Mouse (Mus musculus) megakaryocyte-erythroid progenitor cell, adult 5-6 weeks (primary cell): ENCODE data around the gene Gnaq. TPM values are rescaled to one million over a fixed set of nuclear protein-coding genes. Genes with fewer than 3 reads are reported as not detected.

Experiments used
- ATAC-seq: replicated peaks from 2 replicates; pipeline ENCODE4 v1.8.0; 2016; ENCODE audit warnings: mild to moderate bottlenecking, inconsistent platforms; ENCODE audit not compliant: severe bottlenecking, poor library complexity, low FRiP score, low TSS enrichment
- total RNA-seq, 2 experiments: library from RNA; stranded (forward) in 1 of 2; stranded (reverse) in 1 of 2; fragments of 200-1000, 215-1000 nt in 1 of 2; fragments of >200 nt in 1 of 2; fragmentation: Nextera tagmentation in 1 of 2; gene quantifications; 2 replicates each; pipeline ENCODE4 v1.2.3; 2014 to 2017

The Gnaq gene
- total RNA-seq, 2 experiments from 2014 or later, result 6.2 to 20.8 TPM

GRCm38 (mm10) chr19:16251819-16252218, 119.2 kb downstream of the Gnaq start:
- ATAC-seq, result no peak

DNA sequence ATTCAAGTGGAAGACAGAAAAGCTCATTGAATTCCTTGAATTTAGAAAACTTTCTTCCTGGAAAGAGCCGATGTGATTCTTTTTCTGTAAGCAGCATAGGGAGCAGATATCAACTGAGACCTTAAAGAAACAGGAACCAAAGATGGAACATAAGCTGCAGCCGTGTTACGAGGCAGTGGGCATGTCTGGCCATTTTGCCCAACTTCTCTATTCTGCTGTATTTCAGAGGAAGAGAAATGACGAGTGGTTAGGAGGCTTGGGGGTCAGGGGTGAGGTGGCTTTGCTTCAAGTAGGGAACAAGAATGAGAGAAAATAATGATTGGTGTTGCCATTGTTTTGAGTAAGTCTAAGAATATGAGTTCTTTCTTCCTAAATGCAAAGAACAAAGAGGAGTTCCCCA, 120.1 kb downstream of the Gnaq start:
- ATAC-seq, result no peak

GRCm38 (mm10) chr19:16254881-16255280, 122.2 kb downstream of the Gnaq start:
- ATAC-seq, result no peak

DNA sequence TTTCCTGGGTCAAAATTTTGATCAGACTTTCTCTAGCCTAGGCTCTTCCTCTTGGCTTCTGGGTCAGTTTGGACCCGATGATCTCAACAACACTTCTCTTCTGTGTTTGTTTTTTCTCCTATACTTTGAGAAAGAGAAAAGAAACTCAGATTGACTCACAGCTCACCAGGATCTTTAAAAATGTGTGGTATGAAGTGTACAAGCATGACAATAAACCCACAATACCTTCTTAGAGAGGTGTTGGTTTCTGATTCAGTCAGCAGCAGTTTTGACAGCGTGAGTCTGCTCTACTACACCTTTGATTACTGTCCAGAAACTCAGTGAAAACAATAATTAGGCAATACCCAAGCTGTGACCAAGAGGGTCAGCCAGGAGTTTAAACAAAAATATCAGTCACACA, 122.7 kb downstream of the Gnaq start:
- no peak for ATAC-seq

DNA sequence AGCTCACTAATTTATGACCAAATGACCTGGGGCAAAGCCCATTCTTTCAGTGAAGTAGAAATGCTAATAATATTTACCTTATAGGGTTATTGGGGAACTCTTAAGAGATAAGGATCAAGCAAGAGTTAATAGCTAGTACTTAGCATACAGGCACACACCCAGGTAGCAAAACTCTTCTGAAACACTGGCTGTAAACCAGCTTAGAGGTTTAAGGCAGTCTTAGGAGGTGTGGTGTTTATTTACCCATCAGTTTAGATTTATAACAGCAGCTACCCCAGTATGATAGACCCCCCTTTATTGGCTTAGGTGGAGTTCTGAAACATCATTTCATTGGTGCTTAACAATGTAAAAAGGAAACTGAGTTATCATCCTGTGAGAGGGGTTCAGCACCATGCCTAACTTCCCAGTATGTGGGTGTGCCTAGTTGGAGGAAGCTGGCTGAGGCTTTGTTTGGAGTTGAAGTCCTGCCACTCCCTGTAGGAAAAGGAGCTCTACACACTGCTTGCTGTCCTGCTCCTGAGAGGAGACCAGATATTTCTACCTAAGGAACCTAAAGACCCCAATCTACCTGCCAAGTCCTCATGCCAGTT, 126.2 kb downstream of the Gnaq start:
- no peak for ATAC-seq

DNA sequence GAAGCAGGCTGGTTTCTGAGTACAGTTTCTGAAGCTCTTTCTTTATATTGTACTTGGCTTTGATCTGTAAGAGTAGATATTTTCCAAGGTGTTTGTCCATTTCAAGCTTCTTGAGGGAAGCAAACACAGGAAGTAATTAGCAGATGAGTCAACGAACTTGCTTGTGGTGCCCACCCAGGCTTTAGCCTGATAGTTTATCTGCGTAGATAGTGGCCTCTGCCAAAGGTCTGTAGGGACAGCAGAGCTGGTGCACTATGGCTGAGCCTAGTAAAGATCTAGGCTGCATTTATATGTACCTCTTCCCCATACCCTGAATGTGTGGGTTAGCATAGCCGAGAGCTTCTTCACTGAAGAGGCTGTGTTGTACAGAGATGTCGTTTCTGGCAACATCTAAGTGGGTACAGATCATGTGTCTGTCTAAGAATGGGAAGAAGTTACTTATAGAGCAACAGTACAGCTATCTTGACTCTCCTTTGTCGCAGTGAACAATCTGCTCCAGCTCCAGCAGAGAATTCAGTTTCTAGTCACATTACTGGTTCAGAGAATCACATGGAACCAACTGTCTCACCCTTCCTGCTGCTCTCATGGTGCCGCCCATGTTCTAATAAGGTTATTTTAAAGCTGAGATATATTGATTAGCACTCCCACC, 127.3 kb downstream of the Gnaq start:
- ATAC-seq, result peak; percentile 39; the same call in 1 of the 2 replicates

DNA sequence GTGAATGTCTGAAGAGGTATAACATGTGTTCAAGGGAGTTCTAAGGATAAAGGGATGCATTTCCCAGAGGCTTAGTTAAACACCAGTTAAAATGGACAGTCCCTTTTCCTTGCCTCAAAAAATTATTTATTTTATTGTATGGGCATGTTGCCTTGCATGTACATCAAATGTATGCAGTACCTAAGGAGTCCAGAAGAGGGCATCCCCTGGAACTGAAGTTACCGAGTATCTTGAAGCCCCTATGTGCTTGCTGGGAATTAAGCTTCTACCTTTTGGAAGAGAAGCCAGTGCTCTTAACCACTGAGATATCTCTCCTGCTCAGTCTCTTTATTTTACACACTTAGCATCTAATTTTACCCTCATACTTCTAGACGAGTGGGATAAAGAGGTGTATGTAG, 127.8 kb downstream of the Gnaq start:
- peak; percentile 32 for ATAC-seq

GRCm38 (mm10) chr19:16260973-16261372, 128.3 kb downstream of the Gnaq start:
- peak; percentile 90 for ATAC-seq

DNA sequence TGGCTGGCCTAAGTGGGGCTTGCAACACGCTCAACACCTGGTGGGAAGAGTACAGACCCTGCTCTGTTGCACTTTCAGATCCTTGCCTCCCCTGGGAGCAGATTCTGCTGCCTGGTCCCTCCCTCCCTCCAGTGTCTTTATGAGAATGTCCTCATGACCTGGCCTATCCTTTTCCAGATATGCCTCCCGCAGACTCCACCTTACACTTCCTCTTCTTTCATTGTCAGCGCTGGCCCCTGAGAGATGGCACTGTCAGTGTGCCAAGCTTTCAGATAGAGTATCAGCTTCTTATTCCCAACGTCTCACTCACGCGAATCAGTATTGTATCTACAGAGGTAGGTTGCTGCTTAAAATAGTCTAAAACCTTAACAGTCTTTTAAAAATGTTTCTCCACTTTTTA, 129.0 kb downstream of the Gnaq start:
- no peak for ATAC-seq

DNA sequence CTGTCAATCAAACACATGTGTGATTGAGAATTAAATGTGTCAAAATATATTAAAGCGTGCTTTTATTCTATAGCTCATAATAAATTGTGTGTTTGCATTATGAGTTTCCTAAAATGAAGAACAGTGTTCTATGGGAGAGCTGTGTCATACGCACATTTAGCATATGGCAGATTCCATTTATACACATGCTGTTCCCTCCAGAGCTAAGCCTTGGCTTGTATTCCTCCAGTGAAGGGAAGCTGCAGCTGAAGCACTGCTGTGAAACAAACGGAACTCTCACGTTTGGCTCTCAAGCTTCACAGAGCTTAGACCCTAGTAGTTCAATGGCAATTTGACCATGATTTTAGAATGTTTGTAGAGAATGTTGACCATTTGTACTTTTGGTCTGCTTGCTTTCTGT, 129.7 kb downstream of the Gnaq start:
- ATAC-seq, result no peak

- peak; percentile 68 for ATAC-seq
Measured at GRCm38 (mm10) chr19:16267362-16267761, 134.7 kb downstream of the Gnaq start.

DNA sequence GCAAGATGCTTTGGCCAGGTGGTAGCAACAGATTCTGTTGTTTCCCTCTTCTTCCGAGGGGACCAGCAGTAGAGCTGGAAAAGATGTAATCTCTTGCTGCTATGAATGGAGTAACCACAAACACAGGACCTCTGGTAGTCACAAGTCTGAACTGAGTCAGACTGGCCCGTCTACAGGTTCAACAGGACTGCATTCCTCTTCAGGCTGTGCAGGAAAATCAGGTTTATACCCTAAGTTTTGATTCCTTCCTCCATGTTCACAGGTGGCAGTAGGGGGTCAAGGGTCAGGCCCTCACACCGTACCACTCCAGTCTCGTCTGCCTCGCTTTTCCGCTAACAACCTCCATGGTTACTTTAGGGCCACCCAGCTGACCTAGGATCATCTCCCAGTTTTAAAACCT, 137.6 kb downstream of the Gnaq start:
- ATAC-seq, result no peak

DNA sequence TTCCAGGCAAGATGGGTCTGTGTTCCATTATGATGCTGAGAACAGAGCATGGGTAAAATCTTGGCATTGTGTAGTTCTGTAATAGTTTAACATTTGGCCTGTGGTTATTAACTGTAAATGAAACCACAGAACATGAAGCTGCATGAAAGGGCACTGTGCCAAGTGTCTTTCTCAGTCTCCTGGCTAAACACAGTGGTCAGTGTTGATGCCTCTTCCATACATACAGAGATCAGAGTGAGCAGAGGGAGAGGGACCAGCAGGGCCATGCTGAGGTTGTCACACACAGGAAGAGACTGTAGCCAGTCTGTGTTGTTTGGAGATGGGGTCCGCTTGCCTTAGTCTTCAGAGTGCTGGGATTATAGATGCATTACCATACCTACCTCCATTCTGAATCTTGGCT, 138.4 kb downstream of the Gnaq start:
- no peak for ATAC-seq

DNA sequence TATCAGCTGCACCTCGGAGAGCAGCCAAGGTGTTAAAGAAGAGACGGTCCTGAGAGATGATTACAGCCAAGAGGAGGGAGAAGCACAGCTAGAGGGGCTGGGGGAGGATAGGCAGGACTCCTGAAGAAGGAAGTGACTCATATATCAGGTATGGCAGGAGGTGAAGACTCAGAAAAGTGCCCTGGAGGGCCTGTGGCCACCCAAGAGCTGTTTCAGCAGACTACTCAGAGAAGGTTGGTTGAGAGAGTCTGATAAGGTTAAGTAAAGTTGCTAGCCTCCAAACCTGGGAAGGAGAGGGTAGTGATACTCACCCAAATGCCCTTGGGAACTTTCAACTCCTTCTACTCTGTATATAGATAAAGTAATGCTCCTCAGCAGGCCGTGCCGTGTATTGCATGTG, 140.4 kb downstream of the Gnaq start:
- no peak for ATAC-seq

DNA sequence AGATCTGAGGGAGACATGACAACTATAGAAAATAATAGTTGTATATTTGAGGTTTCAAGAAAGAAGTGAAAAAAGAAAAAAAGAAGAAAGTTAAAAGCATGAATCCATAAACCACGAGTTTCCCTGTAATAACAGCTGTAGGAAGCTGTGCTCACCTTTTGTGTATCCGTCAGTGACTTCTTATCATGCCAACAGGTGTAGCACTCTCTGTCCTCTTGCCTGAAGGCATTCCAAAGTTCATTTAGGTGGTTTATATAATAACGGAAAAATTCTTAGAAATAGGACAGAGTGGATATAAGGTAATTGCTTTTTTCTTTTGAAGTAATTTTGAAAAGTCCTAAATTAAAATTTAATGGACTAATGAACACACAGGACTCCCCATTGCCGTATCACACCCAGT, 147.6 kb downstream of the Gnaq start:
- ATAC-seq, result no peak

- no peak for ATAC-seq
Measured at GRCm38 (mm10) chr19:16285051-16286028, 152.7 kb downstream of the Gnaq start.

DNA sequence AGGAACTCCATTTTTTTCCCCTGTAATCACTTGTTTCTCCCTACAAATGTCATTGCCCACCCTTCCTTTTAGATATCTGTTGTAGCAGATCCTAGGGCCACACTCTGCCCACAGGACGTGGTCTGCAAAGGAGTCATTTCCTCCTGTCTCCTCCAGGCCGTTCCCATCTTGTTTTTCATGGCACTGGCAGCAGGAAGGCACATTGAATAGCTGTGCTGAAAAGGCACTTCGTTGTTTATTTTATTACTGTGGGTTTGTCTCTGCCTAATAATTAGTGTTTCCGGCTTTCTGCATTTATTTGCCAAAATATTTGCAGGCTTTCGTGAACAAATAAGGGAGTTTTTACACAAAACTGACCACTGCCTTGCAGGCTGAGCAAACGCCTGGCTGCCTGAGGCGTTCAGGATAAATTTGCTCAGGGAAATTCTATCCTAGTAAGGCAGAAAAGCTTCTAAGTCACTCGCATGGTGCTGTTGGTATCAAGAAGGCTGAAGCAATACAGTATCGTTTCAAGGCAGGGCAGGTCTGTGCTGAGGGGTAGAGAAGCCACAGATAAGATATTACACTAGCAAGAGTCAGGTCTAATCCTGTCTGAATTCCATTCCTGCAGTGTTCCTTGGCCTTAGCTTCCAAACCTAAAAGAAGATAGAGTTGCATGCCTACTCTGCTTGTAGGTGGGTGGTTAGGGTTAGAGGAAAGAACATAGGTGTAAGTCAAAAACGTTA, 154.0 kb downstream of the Gnaq start:
- peak; percentile 66 for ATAC-seq

DNA sequence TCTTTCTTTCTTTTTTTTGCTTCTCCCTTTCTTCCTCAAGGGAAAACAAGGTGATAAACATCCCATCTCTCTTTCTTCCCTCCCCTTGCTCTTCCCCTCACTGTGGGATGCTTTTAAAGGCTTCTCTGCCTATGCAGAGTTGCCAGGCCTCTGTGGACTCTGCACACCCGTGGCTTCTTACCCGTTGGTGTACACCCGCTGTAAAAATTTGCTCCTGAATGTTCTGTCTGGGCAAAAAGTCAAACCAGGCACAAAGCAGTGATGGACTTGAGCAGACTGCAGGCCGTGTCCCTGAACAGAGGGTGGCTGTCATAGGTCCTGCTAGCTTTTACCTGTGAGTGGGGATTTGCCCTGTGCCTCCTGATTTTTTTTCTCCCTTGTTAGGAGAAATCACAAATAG, 154.7 kb downstream of the Gnaq start:
- ATAC-seq, result no peak

DNA sequence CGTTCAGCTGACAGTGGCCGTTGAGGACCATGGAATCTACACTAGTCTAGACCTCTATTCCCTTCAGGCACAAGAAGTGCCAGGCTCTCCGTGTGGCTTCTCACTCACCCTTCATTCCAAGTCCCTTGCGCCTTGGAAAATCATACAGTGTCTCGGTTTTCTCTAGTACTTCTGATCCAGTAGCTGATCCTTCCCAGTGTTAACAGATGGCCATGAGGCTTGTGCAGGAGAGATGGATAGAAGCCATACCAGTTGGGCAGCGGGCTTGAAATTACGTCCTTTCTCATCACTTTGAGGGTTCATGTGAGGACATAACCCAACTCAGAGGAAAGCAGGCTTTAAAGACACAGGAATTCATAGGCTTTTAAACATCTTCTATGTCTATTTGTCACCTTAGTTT, 155.3 kb downstream of the Gnaq start:
- ATAC-seq, result no peak

DNA sequence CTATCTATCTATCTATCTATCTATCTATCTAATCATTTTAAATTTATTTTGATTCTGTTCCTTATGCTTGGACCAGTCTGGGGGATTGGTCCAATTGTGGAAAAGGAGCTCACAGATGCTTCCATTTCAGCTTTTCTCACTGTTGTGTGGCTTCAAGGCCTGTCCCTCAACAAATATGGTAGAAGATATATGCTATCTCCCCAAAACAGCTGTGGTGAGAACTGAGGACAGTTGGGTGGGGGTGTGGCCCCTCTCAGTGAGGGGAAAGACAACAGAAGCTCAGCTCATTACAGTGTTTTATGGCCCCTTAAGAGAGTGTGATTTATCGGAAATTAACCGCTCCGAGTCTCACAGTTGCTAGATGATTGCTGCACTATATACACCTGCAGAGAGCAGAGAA, 158.5 kb downstream of the Gnaq start:
- peak; percentile 70 for ATAC-seq
